Mouse (Mus musculus) neural tube, embryonic 13.5 days (tissue): ENCODE measurements at regions not wholly inside any gene's neighbourhood (a gene's known extent, or its start where the extent isn't known, plus 50 kb on each side); places are given as distances from the start of the nearest gene placed in this dataset.

ENCODE experiments used
- ATAC-seq: fragments of 200-750 bp; cut with Nextera tagmentation; 2 replicates; pipeline ENCODE4 v1.8.0; 2017; ENCODE audit warnings: low read depth, mild to moderate bottlenecking, moderate TSS enrichment, moderate library complexity
- H3K27ac ChIP-seq: fragments of 300-500 bp; sonication (generic); replicated peaks from 2 replicates; pipeline ENCODE4 v1.5.1; 2015; ENCODE audit warnings: moderate library complexity, mild to moderate bottlenecking, inconsistent platforms
- H3K27me3 ChIP-seq: fragments of 300-500 bp; sonication (generic); 2 replicates; pipeline ENCODE4 v1.6.1; 2015; ENCODE audit warnings: mild to moderate bottlenecking, inconsistent platforms
- H3K36me3 ChIP-seq: fragments of 300-500 bp; sonication (generic); 2 replicates; pipeline ENCODE4 v1.6.1; 2015; ENCODE audit warnings: mild to moderate bottlenecking, inconsistent platforms
- H3K4me1 ChIP-seq: fragments of 300-500 bp; sonication (generic); replicated peaks from 2 replicates; pipeline ENCODE4 v1.6.1; 2015; ENCODE audit warnings: inconsistent platforms
- H3K4me2 ChIP-seq: fragments of 300-500 bp; sonication (generic); 2 replicates; pipeline ENCODE4 v1.6.1; 2015; ENCODE audit warnings: inconsistent platforms, mild to moderate bottlenecking, moderate library complexity
- H3K4me3 ChIP-seq: fragments of 300-500 bp; sonication (generic); 2 replicates; pipeline ENCODE4 v1.5.1; 2015; ENCODE audit warnings: mild to moderate bottlenecking, inconsistent platforms
- H3K9ac ChIP-seq: fragments of 300-500 bp; sonication (generic); 2 replicates; pipeline ENCODE4 v1.6.1; 2015; ENCODE audit warnings: moderate library complexity, mild to moderate bottlenecking, inconsistent platforms
- H3K9me3 ChIP-seq: fragments of 300-500 bp; sonication (generic); 2 replicates; pipeline ENCODE4 v1.6.1; 2016; ENCODE audit warnings: inconsistent platforms
- WGBS: fragments of 180-500 bp; shearing (Covaris S2); methylation state at CpG from one replicate; pipeline ENCODE4 v1.1.7; 2015; 5-methylcytosine and 5-hydroxymethylcytosine counted together

DNA sequence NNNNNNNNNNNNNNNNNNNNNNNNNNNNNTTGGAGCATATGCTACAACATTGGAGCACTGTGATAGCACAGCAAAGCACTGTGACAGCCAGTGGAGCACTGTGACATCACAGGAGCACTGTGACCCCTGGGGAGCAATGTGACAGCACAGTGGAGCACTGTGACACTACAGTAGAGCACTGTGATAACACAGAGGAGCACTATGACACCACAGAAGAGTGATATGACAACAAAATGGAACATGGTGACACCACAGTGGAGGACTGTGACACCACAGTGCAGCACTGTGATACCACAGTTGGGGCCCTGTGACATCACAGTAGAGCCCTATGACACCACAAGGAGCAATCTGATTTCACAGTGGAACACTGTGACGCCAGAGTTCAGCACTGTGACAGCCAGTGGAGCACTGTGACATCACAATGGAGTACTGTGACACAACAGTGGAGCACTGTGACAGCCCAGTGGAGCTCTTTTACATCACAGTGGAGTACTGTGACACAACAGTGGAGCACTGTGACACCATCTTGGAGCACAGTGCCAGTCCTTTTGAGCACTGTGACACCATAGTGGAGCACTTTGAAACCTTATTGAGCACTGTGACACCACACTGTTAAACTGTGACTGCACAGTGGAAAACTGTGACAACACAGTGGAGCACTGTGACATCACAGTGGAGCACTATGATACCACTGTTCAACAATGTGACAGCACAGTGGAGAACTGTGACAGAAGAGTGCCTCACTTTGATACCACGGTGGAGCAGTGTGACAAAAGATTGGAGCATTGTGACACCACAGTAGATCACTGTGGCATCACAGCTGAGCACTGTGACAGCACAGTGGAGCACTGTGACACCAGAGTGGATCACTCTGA lies 116.9 kb upstream of the Vmn1r2 start:
- peak; percentile 66; the same call in 1 of the 2 replicates for ATAC-seq
- Histone ChIP-seq H3K9ac (no peak overlapping the region), H3K4me2 (no peak overlapping the region), H3K27me3 (no peaks in the 10 kb centered on the region), H3K27ac (no peak overlapping the region), H3K4me1 (no peaks in the 10 kb centered on the region), H3K36me3 (peaks cover 5% of the 10 kb centered on the region; the same call in 1 of the 2 replicates), H3K9me3 (peaks cover 54% of the 10 kb centered on the region), H3K4me3 (no peak overlapping the region)
- WGBS: 50% methylated on average over 2 of the region's 2 CpGs

DNA sequence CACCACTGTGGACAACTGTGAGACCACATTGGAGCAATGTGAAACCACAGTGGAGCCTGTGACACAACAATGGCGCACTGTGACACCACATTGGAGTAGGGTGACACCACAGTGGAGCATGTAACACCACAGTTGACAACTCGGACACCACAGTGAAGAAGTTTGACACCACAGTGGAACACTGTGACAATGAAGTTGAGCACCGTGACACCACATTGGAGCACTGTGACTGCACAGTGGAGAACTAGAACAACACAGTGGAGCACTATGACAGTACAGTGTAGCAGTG lies 116.3 kb upstream of the Vmn1r2 start:
- ATAC-seq: no peak
- Histone ChIP-seq H3K4me1 (no peaks in the 10 kb centered on the region), H3K27ac (no peak overlapping the region), H3K9ac (no peak overlapping the region), H3K4me3 (no peak overlapping the region), H3K9me3 (peaks cover 60% of the 10 kb centered on the region), H3K27me3 (no peaks in the 10 kb centered on the region), H3K36me3 (peaks cover 5% of the 10 kb centered on the region; the same call in 1 of the 2 replicates), H3K4me2 (no peak overlapping the region)
- 82% methylated on average over 3 of the region's 3 CpGs for WGBS

DNA sequence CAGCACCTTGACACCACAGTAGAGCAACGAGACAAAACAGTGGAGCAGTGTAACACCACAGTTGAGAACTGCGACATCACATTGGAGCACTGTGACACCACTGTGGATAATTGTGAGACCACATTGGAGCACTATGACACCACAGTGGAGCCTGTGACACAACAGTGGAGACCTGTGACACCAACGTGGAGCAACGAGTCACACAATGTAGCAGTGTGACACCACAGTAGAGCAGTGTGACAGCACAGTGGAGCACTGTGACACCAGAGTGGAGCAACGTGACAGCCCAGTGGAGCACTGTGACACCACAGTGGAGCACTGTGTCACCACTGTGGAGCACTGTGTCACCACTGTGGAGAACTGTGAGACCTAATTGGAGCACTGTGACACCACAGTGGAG lies 115.9 kb upstream of the Vmn1r2 start:
- H3K36me3 ChIP-seq: peaks cover 5% of the 10 kb centered on the region; the same call in 1 of the 2 replicates
- no peaks in the 10 kb centered on the region for H3K4me1 ChIP-seq
- H3K27ac ChIP-seq: no peak overlapping the region
- H3K27me3 ChIP-seq: no peaks in the 10 kb centered on the region
- no peak overlapping the region for H3K9ac ChIP-seq
- WGBS: 71% methylated on average over 5 of the region's 5 CpGs
- no peak overlapping the region for H3K4me2 ChIP-seq
- no peak for ATAC-seq
- H3K9me3 ChIP-seq: peaks cover 64% of the 10 kb centered on the region
- no peak overlapping the region for H3K4me3 ChIP-seq

DNA sequence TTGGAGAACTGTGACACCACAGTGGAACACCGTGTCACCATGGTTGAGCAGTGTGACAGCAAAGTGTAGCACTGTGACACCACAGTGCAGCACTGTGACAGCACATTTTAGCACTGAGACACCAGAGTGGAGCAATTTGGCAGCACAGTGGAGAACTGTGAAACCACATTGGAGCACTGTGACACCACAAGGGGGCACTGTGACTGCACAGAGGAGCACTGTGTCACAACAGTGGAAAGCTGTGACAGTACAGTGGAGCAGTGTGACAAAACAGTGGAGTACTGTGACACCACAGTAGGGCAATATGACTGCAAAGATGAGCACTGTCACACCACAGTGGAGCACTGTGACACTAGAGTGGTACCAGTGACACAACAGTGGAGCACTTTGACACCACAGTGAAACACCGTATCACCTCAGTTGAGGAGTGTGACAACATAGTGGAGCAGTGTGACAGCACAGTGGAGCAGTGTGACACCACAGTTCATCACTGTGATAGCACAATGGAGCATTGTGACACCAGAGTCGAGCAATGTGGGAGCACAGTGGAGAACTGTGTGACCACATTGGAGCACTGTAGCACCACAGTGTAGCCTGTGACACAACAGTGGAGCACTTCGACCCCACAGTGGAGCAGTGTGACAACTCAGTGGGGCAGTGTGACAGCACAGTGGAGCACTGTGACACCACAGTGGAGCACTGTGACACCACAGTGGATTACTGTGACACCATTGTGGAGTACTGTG lies 114.6 kb upstream of the Vmn1r2 start:
- ATAC-seq: no peak
- 86% methylated on average over 4 of the region's 4 CpGs for WGBS
- H3K9me3 ChIP-seq: peaks cover 66% of the 10 kb centered on the region

DNA sequence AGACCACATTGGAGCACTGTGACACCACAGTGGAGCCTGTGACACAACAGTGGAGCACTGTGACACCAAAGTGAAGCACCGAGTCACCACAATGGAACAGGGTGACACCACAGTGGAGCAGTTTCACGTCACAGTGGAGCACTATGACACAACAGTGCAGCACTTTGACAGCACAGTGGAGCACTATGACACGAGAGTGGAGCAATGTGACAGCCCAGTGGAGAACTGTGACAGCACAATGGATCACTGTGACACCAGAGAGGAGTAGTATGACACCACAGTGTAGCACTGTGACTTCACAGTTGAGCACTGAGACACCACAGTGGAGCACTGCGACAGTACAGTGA lies 114.1 kb upstream of the Vmn1r2 start:
- peaks cover 66% of the 10 kb centered on the region for H3K9me3 ChIP-seq
- WGBS: 57% methylated on average over 4 of the region's 4 CpGs
- no peak overlapping the region for H3K4me3 ChIP-seq
- no peaks in the 10 kb centered on the region for H3K4me1 ChIP-seq
- ATAC-seq: peak; percentile 40; the same call in 1 of the 2 replicates
- H3K27ac ChIP-seq: no peak overlapping the region
- peaks cover 5% of the 10 kb centered on the region; the same call in 1 of the 2 replicates for H3K36me3 ChIP-seq
- no peak overlapping the region for H3K4me2 ChIP-seq
- no peak overlapping the region for H3K9ac ChIP-seq
- no peaks in the 10 kb centered on the region for H3K27me3 ChIP-seq

More for the DNA sequence above, 114.6 kb upstream of the Vmn1r2 start:
- no peak overlapping the region for H3K27ac ChIP-seq
- H3K4me3 ChIP-seq: no peak overlapping the region
- H3K36me3 ChIP-seq: peaks cover 5% of the 10 kb centered on the region; the same call in 1 of the 2 replicates
- no peak overlapping the region for H3K4me2 ChIP-seq
- H3K9ac ChIP-seq: no peak overlapping the region
- no peaks in the 10 kb centered on the region for H3K4me1 ChIP-seq
- no peaks in the 10 kb centered on the region for H3K27me3 ChIP-seq

DNA sequence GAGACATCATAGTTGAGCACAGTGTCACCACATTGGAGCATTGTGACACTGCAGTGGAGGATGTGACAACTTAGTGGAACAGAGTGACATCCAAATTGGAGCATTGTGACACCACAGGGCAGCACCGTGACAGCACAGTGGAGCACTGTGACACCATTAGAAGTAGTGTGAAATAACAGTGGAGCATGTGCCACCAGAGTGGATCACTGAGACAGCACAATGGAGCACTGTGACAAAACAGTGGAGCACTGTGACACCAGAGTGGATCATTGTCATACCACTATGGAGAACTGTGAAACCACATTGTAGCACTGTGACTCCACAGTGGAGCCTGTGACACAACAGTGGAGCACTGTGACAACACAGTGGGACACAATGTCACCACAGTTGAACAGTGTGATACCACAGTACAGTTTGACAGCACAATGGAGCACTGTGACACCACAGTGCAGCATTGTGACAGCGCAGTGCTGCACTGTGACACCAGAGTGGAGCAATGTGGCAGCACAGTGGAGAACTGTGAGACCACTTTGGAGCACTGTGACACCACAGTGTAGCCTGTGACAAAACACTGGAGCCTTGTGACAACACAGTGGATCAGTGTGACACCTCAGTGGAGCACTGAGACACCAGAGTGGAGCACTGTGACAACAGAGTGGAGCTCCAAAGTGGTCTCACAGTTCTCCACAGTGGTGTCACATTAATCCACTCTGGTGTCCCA lies 113.5 kb upstream of the Vmn1r2 start:
- peaks cover 70% of the 10 kb centered on the region for H3K9me3 ChIP-seq
- no peaks in the 10 kb centered on the region for H3K4me1 ChIP-seq
- no peak overlapping the region for H3K4me3 ChIP-seq
- no peak overlapping the region for H3K27ac ChIP-seq
- no peak for ATAC-seq
- 84% methylated on average over 2 of the region's 2 CpGs for WGBS
- no peak overlapping the region for H3K4me2 ChIP-seq
- H3K9ac ChIP-seq: no peak overlapping the region
- H3K27me3 ChIP-seq: no peaks in the 10 kb centered on the region
- H3K36me3 ChIP-seq: peaks cover 5% of the 10 kb centered on the region; the same call in 1 of the 2 replicates

DNA sequence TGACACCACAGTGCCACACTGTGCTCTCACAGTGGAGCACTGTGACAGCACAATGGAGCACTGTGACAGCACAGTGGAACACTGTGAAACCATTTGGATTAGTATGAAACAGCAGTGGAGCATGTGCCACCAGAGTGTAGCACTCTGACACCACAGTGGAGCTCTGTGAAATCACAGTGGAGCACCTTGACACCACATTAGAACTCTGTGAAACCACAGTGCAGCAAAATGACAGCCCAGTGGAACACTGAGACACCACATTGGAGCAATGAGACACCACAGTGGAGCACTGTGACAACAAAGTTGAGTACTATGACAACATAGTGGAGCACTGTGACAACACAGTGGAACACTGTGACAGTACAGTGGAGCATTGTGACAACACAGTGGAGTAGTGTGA lies 112.2 kb upstream of the Vmn1r2 start:
- peaks cover 5% of the 10 kb centered on the region; the same call in 1 of the 2 replicates for H3K36me3 ChIP-seq
- no peak overlapping the region for H3K4me2 ChIP-seq
- H3K4me3 ChIP-seq: no peak overlapping the region
- ATAC-seq: no peak
- peaks cover 82% of the 10 kb centered on the region for H3K9me3 ChIP-seq
- no peaks in the 10 kb centered on the region for H3K27me3 ChIP-seq
- H3K4me1 ChIP-seq: no peaks in the 10 kb centered on the region
- no peak overlapping the region for H3K9ac ChIP-seq
- no peak overlapping the region for H3K27ac ChIP-seq

DNA sequence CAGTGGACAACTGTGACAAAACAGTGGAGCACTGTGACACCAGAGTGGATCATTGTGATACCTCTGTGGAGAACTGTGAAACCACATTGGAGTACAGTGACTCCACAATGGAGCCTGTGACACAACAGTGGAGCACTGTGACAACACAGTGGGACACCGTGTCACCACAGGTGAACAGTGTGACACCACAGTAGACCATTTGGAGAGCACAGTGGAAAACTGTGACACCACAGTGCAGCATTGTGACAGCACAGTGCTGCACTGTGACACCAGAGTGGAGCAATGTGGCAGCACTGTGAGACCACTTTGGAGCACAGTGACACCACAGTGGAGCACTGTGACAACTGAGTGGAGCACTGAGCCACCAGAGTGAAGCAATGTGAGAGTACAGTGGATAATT lies 111.7 kb upstream of the Vmn1r2 start:
- Histone ChIP-seq H3K4me1 (no peaks in the 10 kb centered on the region), H3K4me2 (no peak overlapping the region), H3K9ac (no peak overlapping the region), H3K36me3 (peaks cover 4% of the 10 kb centered on the region; the same call in 1 of the 2 replicates), H3K27me3 (no peaks in the 10 kb centered on the region), H3K9me3 (peaks cover 77% of the 10 kb centered on the region), H3K27ac (no peak overlapping the region), H3K4me3 (no peak overlapping the region)
- no peak for ATAC-seq
- 83% methylated on average over 1 of the region's 1 CpGs for WGBS

DNA sequence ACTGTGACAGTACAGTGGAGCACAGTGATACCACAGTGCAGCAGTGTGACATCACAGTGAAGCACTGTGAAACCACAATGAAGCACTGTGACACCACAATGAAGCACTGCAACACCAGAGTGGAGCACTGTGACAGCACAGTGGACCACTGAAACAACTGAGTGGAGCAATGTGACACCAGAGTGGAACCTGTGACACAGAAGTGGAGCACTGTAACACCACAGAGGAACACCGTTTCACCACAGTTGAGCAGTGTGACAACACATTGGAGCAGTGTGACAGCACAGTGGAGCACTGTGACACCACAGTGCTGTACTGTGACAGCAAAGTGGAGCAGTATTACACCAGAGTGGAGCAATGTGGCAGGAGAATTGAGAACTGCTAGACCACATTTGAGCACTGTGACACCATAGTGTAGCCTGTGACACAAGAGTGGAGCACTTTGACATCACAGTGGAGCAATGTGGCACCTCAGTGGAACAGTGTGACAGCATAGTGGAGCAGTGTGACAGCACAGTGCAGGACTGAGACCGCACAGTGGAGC lies 107.5 kb upstream of the Vmn1r2 start:
- WGBS: 57% methylated on average over 2 of the region's 2 CpGs
- Histone ChIP-seq H3K4me3 (no peak overlapping the region), H3K4me1 (no peaks in the 10 kb centered on the region), H3K36me3 (no peaks in the 10 kb centered on the region), H3K9ac (no peak overlapping the region), H3K9me3 (peaks cover 68% of the 10 kb centered on the region), H3K27me3 (no peaks in the 10 kb centered on the region), H3K4me2 (no peak overlapping the region), H3K27ac (no peak overlapping the region)
- no peak for ATAC-seq

DNA sequence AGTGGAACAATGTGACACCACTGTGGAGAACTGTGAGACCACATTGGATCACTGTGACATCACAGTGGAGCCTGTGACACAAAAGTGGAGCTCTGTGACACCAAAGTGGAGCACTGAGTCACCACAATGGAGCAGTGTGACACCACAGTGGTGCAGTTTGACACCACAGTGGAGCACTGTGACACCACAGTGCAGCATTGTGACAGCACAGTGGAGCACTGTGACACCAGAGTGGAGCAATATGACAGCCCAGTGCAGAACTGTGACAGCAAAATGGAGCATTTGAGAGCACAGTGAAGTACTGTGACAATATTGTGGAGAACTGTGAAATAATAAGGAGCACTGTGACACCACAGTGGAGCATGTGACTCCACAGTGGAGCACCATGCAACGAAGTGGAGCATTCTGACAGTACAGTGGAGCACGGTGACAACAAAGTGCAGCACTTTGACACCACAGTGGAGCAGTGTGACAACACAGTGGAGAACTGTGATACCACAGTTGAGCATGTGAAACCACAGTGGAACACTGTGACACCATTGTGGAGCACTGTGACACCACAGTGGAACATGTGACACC lies 105.0 kb upstream of the Vmn1r2 start:
- H3K4me1 ChIP-seq: no peaks in the 10 kb centered on the region
- 73% methylated on average over 2 of the region's 2 CpGs for WGBS
- no peak overlapping the region for H3K27ac ChIP-seq
- H3K4me2 ChIP-seq: no peak overlapping the region
- no peaks in the 10 kb centered on the region for H3K36me3 ChIP-seq
- H3K27me3 ChIP-seq: no peaks in the 10 kb centered on the region
- ATAC-seq: no peak
- no peak overlapping the region for H3K9ac ChIP-seq
- H3K9me3 ChIP-seq: peaks cover 75% of the 10 kb centered on the region
- no peak overlapping the region for H3K4me3 ChIP-seq

DNA sequence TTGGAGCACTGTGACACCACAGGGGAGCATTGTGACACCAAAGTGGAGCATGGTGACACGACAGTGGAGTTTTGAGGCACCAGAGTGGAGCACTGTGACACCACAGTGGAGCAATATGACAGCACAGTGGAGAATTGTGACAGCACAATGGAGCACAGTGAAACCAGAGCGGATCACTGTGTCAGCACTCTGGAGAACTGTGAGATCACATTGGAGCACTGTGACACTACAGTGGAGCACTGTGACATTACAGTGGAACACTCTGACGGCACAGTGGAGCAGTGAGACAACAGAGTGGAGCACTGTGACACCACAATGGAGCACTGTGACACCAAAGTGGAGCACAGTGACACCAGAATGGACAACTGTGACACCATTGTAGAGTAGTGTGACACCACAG lies 103.2 kb upstream of the Vmn1r2 start:
- H3K4me1 ChIP-seq: no peaks in the 10 kb centered on the region
- H3K4me2 ChIP-seq: no peak overlapping the region
- H3K27me3 ChIP-seq: no peaks in the 10 kb centered on the region
- 0 out of 2 replicates have a peak, but pooled peaks cover 4% of the 10 kb centered on the region for H3K36me3 ChIP-seq
- WGBS: 50% methylated on average over 3 of the region's 3 CpGs
- ATAC-seq: no peak
- peaks cover 86% of the 10 kb centered on the region for H3K9me3 ChIP-seq
- H3K9ac ChIP-seq: no peak overlapping the region
- no peak overlapping the region for H3K4me3 ChIP-seq
- no peak overlapping the region for H3K27ac ChIP-seq
